8 mouse cellular contexts compared by ENCODE assay signal in the genomic region with DNA sequence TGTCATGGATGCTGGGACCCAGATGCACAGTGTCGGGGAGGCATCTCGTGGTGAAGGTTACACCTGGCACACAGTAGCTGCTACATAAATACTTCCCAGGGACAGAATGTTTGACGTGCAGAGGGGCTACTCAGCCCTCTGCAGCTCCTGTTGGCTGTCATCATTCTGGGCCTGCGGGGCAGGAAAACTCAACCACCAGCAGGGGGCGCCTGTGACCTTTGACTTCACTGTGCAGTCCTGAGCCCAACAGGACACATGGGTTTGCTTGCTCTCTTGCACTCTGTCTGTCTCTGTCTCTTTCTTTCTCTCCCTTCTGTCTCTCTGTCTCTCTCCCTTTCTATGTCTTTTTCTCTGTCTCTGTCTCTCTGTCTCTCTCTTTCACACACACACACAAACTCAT.
DNase-seq lines count a peak whose midpoint lies in the region; ATAC-seq and TF ChIP-seq lines count a peak whose summit lies in the region.

No protein-coding gene starts in this region.

- H3K9ac ChIP-seq in forebrain, embryonic 11.5 days (ENCODE audit: low read length), result no peak overlapping the region
- no peak overlapping the region for H3K9ac ChIP-seq in lung, embryonic 16.5 days (ENCODE audit: low read length)

- H3K4me1 ChIP-seq in E14TG2a.4 (replicated peaks; ENCODE audit: low read depth, low read length), result peaks cover 47% of the 10 kb centered on the region
- no peaks in the 10 kb centered on the region for H3K4me1 ChIP-seq in forebrain, embryonic 11.5 days (replicated peaks; ENCODE audit: control insufficient read depth, insufficient read depth, low read length)
- H3K4me1 ChIP-seq in lung, embryonic 16.5 days (replicated peaks; ENCODE audit: control insufficient read depth, insufficient read depth, low read length), result no peaks in the 10 kb centered on the region

- no peaks in the 10 kb centered on the region for H3K9me3 ChIP-seq in E14TG2a.4 (ENCODE audit: low read length)
- no peaks in the 10 kb centered on the region for H3K9me3 ChIP-seq in forebrain, embryonic 11.5 days (ENCODE audit: control insufficient read depth, low read length)
- H3K9me3 ChIP-seq in lung, embryonic 16.5 days (ENCODE audit: control insufficient read depth, low read length), result no peaks in the 10 kb centered on the region

- H3K4me3 ChIP-seq in E14TG2a.4 (replicated peaks; ENCODE audit: low read length), result no peak overlapping the region
- H3K4me3 ChIP-seq in forebrain, embryonic 11.5 days (ENCODE audit: low read depth, low read length), result no peak overlapping the region
- no peak overlapping the region for H3K4me3 ChIP-seq in lung, embryonic 16.5 days (ENCODE audit: low read length)

- DNase-seq in c-Kit-positive CD71-negative TER-119-negative erythroid progenitor cells, embryonic 14.5 days (ENCODE audit: low read depth), result peak; percentile 59
- DNase-seq in forebrain, embryonic 11.5 days (ENCODE audit: low spot score), result peak; percentile 89
- peak; percentile 38 for DNase-seq in layer of hippocampus, adult 9-11 months
- DNase-seq in retina, embryonic 14.5 days (ENCODE audit: low spot score), result peak; percentile 87
- DNase-seq in thymus, postnatal 36 days, result peak; percentile 84 to 87

- TF ChIP-seq CTCF in E14TG2a.4 (conservative IDR thresholded peaks at IDR 0.05; ENCODE audit: low read length), result peak; percentile 52

- no peaks in the 10 kb centered on the region for H3K36me3 ChIP-seq in E14TG2a.4 (ENCODE audit: insufficient read depth, low read length)
- H3K36me3 ChIP-seq in forebrain, embryonic 11.5 days (ENCODE audit: control insufficient read depth, insufficient read depth, low read length), result no peaks in the 10 kb centered on the region
- H3K36me3 ChIP-seq in lung, embryonic 16.5 days (ENCODE audit: control insufficient read depth, insufficient read depth, low read length), result no peaks in the 10 kb centered on the region

- no peak overlapping the region for H3K27ac ChIP-seq in forebrain, embryonic 11.5 days (ENCODE audit: low read depth, low read length)
- H3K27ac ChIP-seq in lung, embryonic 16.5 days (ENCODE audit: low read length), result no peak overlapping the region

- peak; percentile 66; the same call in 1 of the 2 replicates for ATAC-seq in forebrain, embryonic 11.5 days (replicated peaks; ENCODE audit: low FRiP score)
- peak; percentile 61 to 62 for ATAC-seq in hematopoietic stem cell, adult 5-6 weeks (replicated peaks in 1 of 2; ENCODE audit: insufficient read depth in 1 of 2, low FRiP score in 2 of 2, low TSS enrichment in 1 of 2, low read depth in 1 of 2, poor library complexity in 2 of 2, severe bottlenecking in 2 of 2)
- peak; percentile 70 for ATAC-seq in lung, embryonic 16.5 days (ENCODE audit: low read depth)

- no peak overlapping the region for H3K4me2 ChIP-seq in forebrain, embryonic 11.5 days (ENCODE audit: low read depth, low read length, severe bottlenecking)
- H3K4me2 ChIP-seq in lung, embryonic 16.5 days (ENCODE audit: low read depth, low read length), result no peak overlapping the region

- H3K27me3 ChIP-seq in E14TG2a.4 (ENCODE audit: insufficient read depth, low read length), result peaks cover 16% of the 10 kb centered on the region
- H3K27me3 ChIP-seq in forebrain, embryonic 11.5 days (ENCODE audit: control insufficient read depth, insufficient read depth, low read length), result no peaks in the 10 kb centered on the region
- H3K27me3 ChIP-seq in lung, embryonic 16.5 days (ENCODE audit: control insufficient read depth, insufficient read depth, low read depth, low read length), result no peaks in the 10 kb centered on the region

- WGBS in forebrain, embryonic 11.5 days, result 20% methylated on average over 5 of the region's 5 CpGs
- 16% methylated on average over 5 of the region's 5 CpGs for WGBS in lung, embryonic 16.5 days

Comparison
In these comparisons a context has a peak if more than half of its experiments do, and no peak if none do; other contexts are left out.
1. DNase-seq: peak in every context shown above with its lines; median percentile 89 in forebrain, embryonic 11.5 days; 87 in retina, embryonic 14.5 days; 86 in thymus, postnatal 36 days; 59 in c-Kit-positive CD71-negative TER-119-negative erythroid progenitor cells, embryonic 14.5 days; 38 in layer of hippocampus, adult 9-11 months.